ENCODE assay signal across 8 mouse cellular contexts in genomic region chr4:32351236-32351635, GRCm38 (mm10).
DNase-seq lines count a peak whose midpoint lies in the region; ATAC-seq and TF ChIP-seq lines count a peak whose summit lies in the region.

No protein-coding gene starts in this region.

- no peak overlapping the region for H3K27ac ChIP-seq in liver, postnatal 0 days (ENCODE audit: low read depth)
- H3K27ac ChIP-seq in liver, embryonic 12.5 days = no peak overlapping the region
- H3K27ac ChIP-seq in embryonic facial prominence, embryonic 10.5 days (replicated peaks) = peak overlapping the region; percentile 70
- H3K27ac ChIP-seq in hindbrain, embryonic 12.5 days = peak overlapping the region; percentile 46

- H3K27me3 ChIP-seq in liver, postnatal 0 days (ENCODE audit: insufficient read depth, low read length) = no peaks in the 10 kb centered on the region
- H3K27me3 ChIP-seq in liver, embryonic 12.5 days (replicated peaks) = no peaks in the 10 kb centered on the region
- no peaks in the 10 kb centered on the region for H3K27me3 ChIP-seq in embryonic facial prominence, embryonic 10.5 days (replicated peaks; ENCODE audit: low read depth, poor library complexity, severe bottlenecking)
- no peaks in the 10 kb centered on the region for H3K27me3 ChIP-seq in hindbrain, embryonic 12.5 days

- H3K9ac ChIP-seq in liver, postnatal 0 days (replicated peaks) = no peak overlapping the region
- H3K9ac ChIP-seq in liver, embryonic 12.5 days = no peak overlapping the region
- H3K9ac ChIP-seq in hindbrain, embryonic 12.5 days = no peak overlapping the region

- H3K36me3 ChIP-seq in liver, postnatal 0 days (replicated peaks; ENCODE audit: insufficient read depth, low read length) = no peaks in the 10 kb centered on the region
- H3K36me3 ChIP-seq in liver, embryonic 12.5 days = no peaks in the 10 kb centered on the region
- H3K36me3 ChIP-seq in embryonic facial prominence, embryonic 10.5 days (replicated peaks) = no peaks in the 10 kb centered on the region
- no peaks in the 10 kb centered on the region for H3K36me3 ChIP-seq in hindbrain, embryonic 12.5 days

- WGBS in liver, postnatal 0 days (ENCODE audit: insufficient replicate concordance) = 27% methylated on average over 10 of the region's 10 CpGs
- 26% methylated on average over 10 of the region's 10 CpGs for WGBS in liver, embryonic 12.5 days (ENCODE audit: insufficient replicate concordance)
- WGBS in embryonic facial prominence, embryonic 10.5 days = 10% methylated on average over 10 of the region's 10 CpGs
- WGBS in hindbrain, embryonic 12.5 days = 8% methylated on average over 10 of the region's 10 CpGs

- no peak overlapping the region for H3K4me3 ChIP-seq in liver, postnatal 0 days (ENCODE audit: low read depth, low read length)
- H3K4me3 ChIP-seq in liver, embryonic 12.5 days = no peak overlapping the region
- H3K4me3 ChIP-seq in embryonic facial prominence, embryonic 10.5 days = peak overlapping the region; percentile 1; the same call in 1 of the 2 replicates
- H3K4me3 ChIP-seq in hindbrain, embryonic 12.5 days = no peak overlapping the region

- ATAC-seq in liver, postnatal 0 days = peak; percentile 49; the same call in 1 of the 2 replicates
- no peak for ATAC-seq in liver, embryonic 12.5 days
- peak; percentile 81 for ATAC-seq in hindbrain, embryonic 12.5 days (ENCODE audit: low FRiP score)
- ATAC-seq in monocyte, adult 5-6 weeks (replicated peaks; ENCODE audit: insufficient number of reproducible peaks, low FRiP score, low TSS enrichment, poor library complexity, severe bottlenecking) = 0 out of 2 replicates have a peak, but pooled peaks have one; percentile 11
- no peak for ATAC-seq in megakaryocyte, adult 5-6 weeks (ENCODE audit: poor library complexity, severe bottlenecking)

- no peak for TF ChIP-seq CTCF in liver, postnatal 0 days (IDR thresholded peaks at IDR 0.05; ENCODE audit: low read depth)

- DNase-seq in liver, postnatal 0 days = no peak
- DNase-seq in embryonic facial prominence, embryonic 10.5 days (ENCODE audit: low spot score) = peak; percentile 54
- no peak for DNase-seq in ovary, postnatal 36 days (ENCODE audit: low spot score)
- no peak for DNase-seq in kidney, adult 9 months

- H3K4me2 ChIP-seq in liver, postnatal 0 days (ENCODE audit: low read depth, low read length) = no peak overlapping the region; the same call in 1 of the 2 replicates
- H3K4me2 ChIP-seq in liver, embryonic 12.5 days = no peak overlapping the region
- H3K4me2 ChIP-seq in hindbrain, embryonic 12.5 days (replicated peaks) = peak overlapping the region; percentile 36

- peaks cover 15% of the 10 kb centered on the region for H3K4me1 ChIP-seq in liver, postnatal 0 days (ENCODE audit: insufficient read depth)
- H3K4me1 ChIP-seq in liver, embryonic 12.5 days = peaks cover 28% of the 10 kb centered on the region
- H3K4me1 ChIP-seq in embryonic facial prominence, embryonic 10.5 days = peaks cover 43% of the 10 kb centered on the region
- peaks cover 46% of the 10 kb centered on the region for H3K4me1 ChIP-seq in hindbrain, embryonic 12.5 days

- H3K9me3 ChIP-seq in liver, postnatal 0 days (ENCODE audit: low read length) = no peaks in the 10 kb centered on the region
- no peaks in the 10 kb centered on the region for H3K9me3 ChIP-seq in liver, embryonic 12.5 days (replicated peaks)
- H3K9me3 ChIP-seq in embryonic facial prominence, embryonic 10.5 days = no peaks in the 10 kb centered on the region
- no peaks in the 10 kb centered on the region for H3K9me3 ChIP-seq in hindbrain, embryonic 12.5 days (replicated peaks)

- no peak for TF ChIP-seq EP300 in liver, postnatal 0 days (IDR thresholded peaks at IDR 0.05; ENCODE audit: low read depth)

Comparison
In these comparisons a context has a peak if more than half of its experiments do, and no peak if none do; other contexts are left out.
1. ATAC-seq: peak in liver, postnatal 0 days (single experiment), hindbrain, embryonic 12.5 days (single experiment) and monocyte, adult 5-6 weeks (single experiment); none in liver, embryonic 12.5 days (single experiment) and megakaryocyte, adult 5-6 weeks (single experiment).
2. H3K27ac ChIP-seq: peak in embryonic facial prominence, embryonic 10.5 days (single experiment) and hindbrain, embryonic 12.5 days (single experiment); none in liver, postnatal 0 days (single experiment) and liver, embryonic 12.5 days (single experiment).